Mouse (Mus musculus) MEL (cell line): Measurements from ENCODE around the gene Olfr945.

Source experiments
- CHD2 ChIP-seq: IDR thresholded peaks from 2 replicates; pipeline ENCODE4 v1.6.1; 2011; ENCODE audit warnings: low read length, improper control_type of control experiment
- CTCF ChIP-seq, 3 experiments: IDR thresholded peaks in 2 of 3; conservative IDR thresholded peaks in 1 of 3; 2 replicates each; pipeline ENCODE4 v1.5.1; 2011 to 2012; ENCODE audit warnings: low read length in 3 of 3, low read depth in 2 of 3, mild to moderate bottlenecking in 2 of 3, improper control_type of control experiment in 1 of 3, inconsistent platforms in 1 of 3, mixed read lengths in 1 of 3, moderate library complexity in 1 of 3; ENCODE audit not compliant: control insufficient read depth in 1 of 3, insufficient read depth in 1 of 3, poor library complexity in 1 of 3, severe bottlenecking in 1 of 3
- EP300 ChIP-seq, 2 experiments: IDR thresholded peaks; 2 replicates each; pipeline ENCODE4 v1.6.1; 2011; ENCODE audit warnings: improper control_type of control experiment in 2 of 2, low read length in 2 of 2, low read depth in 1 of 2, mild to moderate bottlenecking in 1 of 2
- ETS1 ChIP-seq: IDR thresholded peaks from 2 replicates; pipeline ENCODE4 v1.6.1; 2012; ENCODE audit warnings: low read depth, mild to moderate bottlenecking, inconsistent platforms, low read length, improper control_type of control experiment, moderate library complexity
- MAFK ChIP-seq: IDR thresholded peaks from 2 replicates; pipeline ENCODE4 v1.6.1; 2011; ENCODE audit warnings: low read depth, mild to moderate bottlenecking, low read length, improper control_type of control experiment, borderline replicate concordance
- MAX ChIP-seq: IDR thresholded peaks from 2 replicates; pipeline ENCODE4 v1.6.1; 2011; ENCODE audit warnings: low read length, improper control_type of control experiment
- MEF2A ChIP-seq: IDR thresholded peaks from 2 replicates; pipeline ENCODE4 v1.6.1; 2014; ENCODE audit warnings: low read depth, mild to moderate bottlenecking, inconsistent platforms, low read length, improper control_type of control experiment; ENCODE audit not compliant: poor library complexity, insufficient replicate concordance, severe bottlenecking; ENCODE audit errors: extremely low read depth
- POLR2A ChIP-seq, 2 experiments: IDR thresholded peaks; 2 replicates each; pipeline ENCODE4 v1.6.1; 2011 to 2012; ENCODE audit warnings: low read length in 2 of 2, mild to moderate bottlenecking in 2 of 2, control low read depth in 1 of 2, improper control_type of control experiment in 1 of 2, low read depth in 1 of 2, moderate library complexity in 1 of 2; ENCODE audit not compliant: control insufficient read depth in 1 of 2, insufficient read depth in 1 of 2, poor library complexity in 1 of 2

DNA sequence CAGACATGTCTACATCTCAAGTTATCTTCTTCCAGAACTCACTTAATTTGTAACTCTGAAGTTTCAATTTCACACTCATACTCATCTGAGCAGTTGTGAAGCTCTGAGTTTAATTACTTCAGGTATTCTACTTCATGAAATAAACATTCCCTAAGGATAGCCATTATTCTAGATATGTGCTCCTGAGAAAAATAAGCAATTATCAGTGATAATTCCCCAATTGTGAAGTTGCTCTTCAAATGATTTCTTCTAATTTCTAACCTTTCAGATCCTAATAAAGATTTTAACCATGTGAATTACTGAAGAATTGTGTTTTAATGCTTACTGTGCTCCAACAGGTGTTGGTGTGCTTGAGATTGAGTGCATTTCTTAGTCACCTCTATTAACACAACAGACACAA is 49.3 kb upstream of the Olfr945 start, which contains the start of gene Olfr948:
- TF ChIP-seq MAX: no peak
- TF ChIP-seq POLR2A (IDR thresholded peaks at IDR 0.05; ENCODE audit: control insufficient read depth in 1 of 2, insufficient read depth in 1 of 2, low read depth in 1 of 2, low read length in 2 of 2, poor library complexity in 1 of 2): no peak
- no peak for TF ChIP-seq CHD2
- TF ChIP-seq EP300 (IDR thresholded peaks at IDR 0.05; ENCODE audit: low read depth in 1 of 2, low read length in 2 of 2): no peak
- TF ChIP-seq ETS1: no peak
- no peak for TF ChIP-seq MEF2A
- TF ChIP-seq CTCF (IDR thresholded peaks at IDR 0.05 in 2 of 3, conservative IDR thresholded peaks at IDR 0.05 in 1 of 3; ENCODE audit: control insufficient read depth in 1 of 3, insufficient read depth in 1 of 3, low read depth in 2 of 3, low read length in 3 of 3, poor library complexity in 1 of 3, severe bottlenecking in 1 of 3): no peak
- no peak for TF ChIP-seq MAFK
